Mouse (Mus musculus): ENCODE measurements around the gene Dgki.

The Dgki gene

GRCm38 (mm10) chr6:36903159-36903794 lies 396.7 kb downstream of the Dgki start:
- DNase-seq = peak; percentile 59

GRCm38 (mm10) chr6:36899872-36900271 lies 400.1 kb downstream of the Dgki start:
- DNase-seq = no peak

DNA sequence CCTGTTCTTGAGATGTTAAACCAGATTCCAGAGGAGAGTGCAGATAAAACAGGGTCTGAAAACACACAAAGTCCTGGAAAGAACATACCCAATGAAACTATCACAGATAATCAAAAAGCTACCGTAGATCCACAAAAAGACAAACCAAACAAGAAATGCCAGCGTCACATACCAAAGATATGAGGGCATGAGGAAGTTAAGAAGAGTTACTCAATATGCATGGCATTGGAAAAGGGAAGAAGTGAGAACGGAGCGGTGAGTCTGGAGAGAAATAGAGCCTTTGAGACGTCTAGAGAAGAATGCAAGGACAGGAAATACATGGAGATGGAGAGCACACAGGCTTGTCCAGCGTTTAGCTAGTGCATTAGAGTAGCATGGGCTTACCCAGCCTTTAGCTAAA lies 401.6 kb downstream of the Dgki start:
- DNase-seq = no peak

- no peak for DNase-seq
Observed at GRCm38 (mm10) chr6:36897616-36898149, 402.3 kb downstream of the Dgki start.

DNA sequence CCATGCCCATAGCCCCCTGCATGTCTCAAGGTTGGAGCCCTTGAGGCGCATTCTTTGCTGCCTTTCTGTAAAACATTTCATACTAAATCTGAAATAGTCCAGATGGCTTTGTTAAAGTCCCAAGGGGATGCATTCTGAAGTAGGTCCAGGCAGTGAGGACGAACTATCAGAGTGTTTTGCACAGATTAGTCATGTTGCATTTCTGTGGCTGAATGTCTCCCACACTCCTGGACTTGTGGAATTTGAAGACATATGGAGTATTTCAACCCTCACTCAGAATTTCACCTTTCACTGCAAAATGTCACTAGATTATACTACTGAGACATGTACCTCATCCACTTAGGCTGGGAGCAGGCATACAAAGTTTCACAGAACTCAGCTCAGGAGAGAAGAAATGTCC lies 403.3 kb downstream of the Dgki start:
- DNase-seq = no peak

- no peak for DNase-seq
Observed at GRCm38 (mm10) chr6:36891820-36892219, 408.2 kb downstream of the Dgki start.

- DNase-seq = no peak
Observed at GRCm38 (mm10) chr6:36890776-36891175, 409.2 kb downstream of the Dgki start.

- DNase-seq = no peak
Observed at GRCm38 (mm10) chr6:36890296-36890695, 409.7 kb downstream of the Dgki start.

DNA sequence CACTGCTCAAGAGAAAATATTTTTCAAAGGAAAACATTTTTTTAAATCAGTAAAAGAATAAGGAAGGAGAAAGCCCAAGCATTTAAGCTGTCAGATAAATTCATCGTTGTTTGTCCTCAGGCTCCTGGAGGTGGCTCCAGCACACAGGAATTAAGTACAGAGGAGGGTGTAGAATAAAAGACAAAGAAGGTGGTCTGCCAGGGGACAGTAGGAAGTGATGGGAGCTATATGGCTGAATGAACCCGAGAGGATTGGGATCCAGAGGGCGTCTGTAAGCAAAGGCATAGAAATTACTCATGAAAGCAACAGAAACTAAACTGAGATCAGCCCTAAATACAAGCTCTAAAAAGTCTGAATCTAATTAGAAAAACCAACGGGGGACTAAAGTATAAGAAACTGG lies 418.7 kb downstream of the Dgki start:
- no peak for DNase-seq

- no peak for DNase-seq
Observed at GRCm38 (mm10) chr6:36880643-36881263, 419.2 kb downstream of the Dgki start.

- no peak for DNase-seq
Observed at GRCm38 (mm10) chr6:36877399-36877798, 422.6 kb downstream of the Dgki start.

DNA sequence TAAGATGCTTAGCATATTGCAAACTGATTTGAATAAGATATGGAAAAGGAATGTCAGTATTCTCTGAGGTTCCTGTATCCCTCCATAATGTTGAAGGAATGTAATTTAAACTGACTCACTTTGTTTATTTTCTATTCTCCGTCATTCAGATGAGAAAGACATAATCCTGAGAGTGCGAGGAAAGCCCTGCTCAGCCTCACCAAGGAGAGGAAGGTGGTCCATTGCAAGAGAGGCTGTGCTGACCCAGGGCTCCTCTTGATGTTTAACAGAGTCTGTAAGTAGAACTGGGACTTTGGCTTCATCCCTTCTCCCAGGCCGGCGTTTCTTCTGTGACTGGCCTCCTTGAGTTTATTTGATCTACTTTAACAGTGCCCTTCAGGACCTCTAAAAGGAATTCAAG lies 423.6 kb downstream of the Dgki start:
- no peak for DNase-seq

- no peak for DNase-seq
Observed at GRCm38 (mm10) chr6:36875926-36876325, 424.1 kb downstream of the Dgki start.

GRCm38 (mm10) chr6:36872876-36873275 lies 427.1 kb downstream of the Dgki start:
- no peak for DNase-seq

DNA sequence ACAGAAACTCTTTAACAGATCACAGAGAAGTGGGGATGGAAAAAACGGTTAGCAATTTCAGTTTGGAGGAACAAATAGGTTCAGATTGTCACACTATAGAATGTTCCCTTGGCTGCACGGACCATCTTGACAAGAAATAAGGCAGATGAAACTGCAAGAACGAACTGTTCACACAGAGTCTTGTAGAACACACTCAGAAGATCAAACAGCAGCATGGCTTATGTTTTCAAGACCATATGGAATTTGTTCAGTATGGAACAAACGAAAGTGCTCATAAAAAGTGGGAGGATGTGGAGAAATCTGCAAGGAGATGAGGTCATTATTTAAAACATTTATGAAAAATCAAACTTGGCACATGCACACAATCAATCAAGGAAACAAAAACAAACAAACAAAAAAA lies 431.8 kb downstream of the Dgki start:
- peak; percentile 51 for DNase-seq

GRCm38 (mm10) chr6:36858258-36859041 lies 441.5 kb downstream of the Dgki start:
- no peak for DNase-seq

DNA sequence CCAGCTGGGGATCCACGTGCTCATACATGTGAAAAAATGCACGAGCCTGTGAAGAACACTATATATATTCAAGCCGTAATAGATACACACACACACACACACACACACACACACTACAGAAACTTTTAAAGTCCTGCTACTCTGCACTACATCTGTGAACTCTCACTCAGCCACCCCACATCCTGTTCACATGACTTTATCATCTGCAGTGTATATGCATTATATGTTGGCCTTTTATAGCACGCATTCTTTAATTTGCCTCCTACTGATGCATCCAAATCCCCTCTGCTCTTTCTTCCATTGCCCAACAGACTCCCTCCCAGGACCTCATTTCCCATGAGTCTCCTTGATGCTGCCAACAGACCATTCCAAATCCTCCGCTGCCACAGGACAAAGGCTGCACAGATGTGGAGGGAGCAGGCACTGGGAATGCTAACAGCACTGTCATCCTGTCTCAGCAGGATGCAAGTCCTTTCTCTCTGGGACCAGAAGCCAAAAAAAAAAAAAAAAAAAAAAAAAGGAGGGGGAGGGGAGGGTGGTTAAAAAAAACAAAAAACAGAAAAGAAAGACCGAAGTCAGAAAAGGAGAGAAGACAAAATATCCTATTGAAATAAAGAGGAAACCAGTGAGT lies 442.2 kb downstream of the Dgki start:
- DNase-seq = no peak

DNA sequence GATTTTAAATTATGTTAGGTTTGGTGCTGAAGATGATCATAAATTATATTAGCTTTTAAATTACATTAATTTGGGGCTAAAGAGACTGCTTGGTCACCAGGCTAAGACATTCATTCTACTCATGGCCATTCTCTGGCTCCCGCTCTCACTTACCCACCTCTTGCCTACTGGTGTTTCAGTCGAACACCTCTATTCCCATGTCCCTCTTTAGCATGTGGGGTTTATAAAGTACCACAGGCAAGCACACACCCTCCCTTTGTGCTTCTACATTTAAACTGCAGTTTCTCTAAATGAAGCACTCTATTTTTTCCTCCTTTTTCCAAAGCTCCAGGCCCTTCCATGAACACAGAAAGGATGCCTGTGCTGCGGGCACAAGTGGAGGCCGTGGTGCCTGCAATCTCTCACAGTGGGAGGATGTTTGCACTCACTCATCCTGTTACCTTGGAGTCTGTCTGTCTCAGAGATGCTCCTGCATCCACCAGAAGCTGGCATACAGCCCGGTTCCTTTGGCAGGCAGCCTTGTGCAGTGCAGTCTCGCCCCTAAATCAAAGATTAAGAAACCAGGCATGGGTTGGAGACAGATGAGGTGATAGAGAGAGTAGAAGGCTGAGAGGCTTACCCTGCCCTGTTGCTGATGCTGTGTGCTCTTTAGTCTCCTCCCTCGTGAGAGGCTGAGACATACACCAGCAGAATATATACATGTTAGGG lies 449.4 kb downstream of the Dgki start:
- DNase-seq = peak; percentile 81

- DNase-seq = no peak
Observed at GRCm38 (mm10) chr6:36845288-36845687, 454.7 kb downstream of the Dgki start.

GRCm38 (mm10) chr6:36844258-36844657 lies 455.7 kb downstream of the Dgki start:
- DNase-seq = no peak

- DNase-seq = peak; percentile 71
Observed at GRCm38 (mm10) chr6:36843031-36843488, 456.9 kb downstream of the Dgki start.

DNA sequence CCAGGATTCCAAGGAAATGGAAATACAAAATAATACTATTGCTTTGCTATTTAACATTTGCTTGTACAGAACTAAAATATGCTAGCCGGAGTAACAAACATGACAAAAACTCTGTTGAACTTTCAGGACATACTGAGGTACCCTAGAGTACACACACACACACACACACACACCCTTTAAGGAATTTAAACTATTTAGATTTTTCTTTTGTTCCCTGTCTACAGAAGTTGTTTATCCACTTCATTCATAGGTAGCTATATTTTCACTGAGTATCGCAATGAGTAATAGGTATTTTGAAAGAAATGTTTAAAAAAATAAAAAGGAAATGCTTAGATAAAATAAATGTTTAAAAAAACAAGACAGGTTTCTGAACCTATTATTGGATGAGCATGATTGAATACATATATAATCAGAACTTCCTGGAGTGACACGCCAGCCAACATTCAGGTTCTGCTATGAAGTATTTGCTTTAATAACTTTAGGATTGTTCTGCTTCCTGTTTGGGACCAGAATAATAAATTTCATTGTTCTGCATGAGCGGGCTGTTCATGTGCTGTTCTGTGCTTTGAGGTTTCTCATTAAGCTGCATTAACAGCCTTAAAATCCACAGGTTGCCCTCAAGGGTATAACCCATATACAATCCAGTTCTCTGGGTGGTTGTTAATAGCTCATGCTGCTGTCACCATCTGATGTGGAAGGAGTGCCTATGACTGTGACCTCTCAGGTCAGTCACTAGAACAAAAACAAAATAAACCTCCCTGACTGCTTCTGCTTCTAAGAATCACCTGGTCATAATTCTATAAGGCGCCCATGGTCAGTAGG lies 457.7 kb downstream of the Dgki start:
- DNase-seq = no peak
